In genomic region chr11:6472076-6472475, GRCm38 (mm10) we compare ENCODE assay signal across 10 mouse cellular contexts. TPM values are rescaled to one million over a fixed set of nuclear protein-coding genes. Genes with fewer than 3 reads are reported as not detected.
DNase-seq lines count a peak whose midpoint lies in the region; ATAC-seq and TF ChIP-seq lines count a peak whose summit lies in the region.
"Had no signal": no experiment of that assay in that cellular context is flagged by ENCODE, and none has a peak within 500 bp of the region (broad histone marks: within the 10 kb centered on the region; RNA-seq: fewer than 3 reads in every experiment).

No protein-coding gene starts in this region.

- peaks cover 18% of the 10 kb centered on the region; the same call in 1 of the 2 replicates for H3K36me3 ChIP-seq in forebrain, embryonic 12.5 days (replicated peaks)
- H3K36me3 ChIP-seq in liver, embryonic 13.5 days = peaks cover 23% of the 10 kb centered on the region; the same call in 1 of the 2 replicates

- peak overlapping the region; percentile 38 for H3K4me3 ChIP-seq in cerebellum, adult 2 months (replicated peaks; ENCODE audit: insufficient read depth, low read depth, low read length)
- peak overlapping the region; percentile 38 for H3K4me3 ChIP-seq in forebrain, embryonic 12.5 days (replicated peaks)
- H3K4me3 ChIP-seq in liver, embryonic 13.5 days (replicated peaks) = peak overlapping the region; percentile 49

- ATAC-seq in forebrain, embryonic 12.5 days (ENCODE audit: low FRiP score) = no peak
- ATAC-seq in liver, embryonic 13.5 days (ENCODE audit: low read depth) = no peak
- ATAC-seq in megakaryocyte progenitor cell, adult 5-6 weeks (replicated peaks; ENCODE audit: poor library complexity) = no peak

- TF ChIP-seq CTCF in cerebellum, adult 2 months (IDR thresholded peaks at IDR 0.05; ENCODE audit: borderline replicate concordance, insufficient read depth, low read depth, low read length) = no peak

- no peaks in the 10 kb centered on the region for H3K27me3 ChIP-seq in cerebellum, adult 2 months (ENCODE audit: control insufficient read depth, insufficient read depth, low read length)
- H3K27me3 ChIP-seq in forebrain, embryonic 12.5 days = no peaks in the 10 kb centered on the region
- no peaks in the 10 kb centered on the region for H3K27me3 ChIP-seq in liver, embryonic 13.5 days

- H3K27ac ChIP-seq in cerebellum, adult 2 months (ENCODE audit: insufficient read depth, low read length) = no peak overlapping the region
- no peak overlapping the region for H3K27ac ChIP-seq in forebrain, embryonic 12.5 days
- H3K27ac ChIP-seq in liver, embryonic 13.5 days = peak overlapping the region; percentile 7

- peak overlapping the region; percentile 86 for H3K4me2 ChIP-seq in forebrain, embryonic 12.5 days
- H3K4me2 ChIP-seq in liver, embryonic 13.5 days = peak overlapping the region; percentile 70

- DNase-seq in cerebellum, adult 2 months = no peak
- no peak for DNase-seq in cerebellum, postnatal 14 days
- DNase-seq in 3T3-L1 (ENCODE audit: low read depth, low spot score) = peak; percentile 64
- DNase-seq in liver, embryonic 13.5 days = no peak
- DNase-seq in frontal cortex, postnatal 14 days (ENCODE audit: low spot score in 2 of 2) = no peak
- no peak for DNase-seq in natural killer cell, adult 2 months (ENCODE audit: low spot score in 2 of 2)
- DNase-seq: cerebellum, adult 9-11 months; lung, postnatal 36 days had no signal

- H3K9me3 ChIP-seq in forebrain, embryonic 12.5 days = no peaks in the 10 kb centered on the region
- H3K9me3 ChIP-seq in liver, embryonic 13.5 days (replicated peaks) = no peaks in the 10 kb centered on the region

- H3K4me1 ChIP-seq in cerebellum, adult 2 months (ENCODE audit: control insufficient read depth, insufficient read depth, low read length) = peaks cover 9% of the 10 kb centered on the region; the same call in 1 of the 2 replicates
- H3K4me1 ChIP-seq in forebrain, embryonic 12.5 days = peaks cover 48% of the 10 kb centered on the region
- H3K4me1 ChIP-seq in liver, embryonic 13.5 days (replicated peaks) = peaks cover 66% of the 10 kb centered on the region

- TF ChIP-seq POLR2A in cerebellum, adult 2 months (IDR thresholded peaks at IDR 0.05; ENCODE audit: borderline replicate concordance, insufficient read depth, low read length) = no peak

- peak overlapping the region; percentile 49 for H3K9ac ChIP-seq in forebrain, embryonic 12.5 days
- H3K9ac ChIP-seq in liver, embryonic 13.5 days = peak overlapping the region; percentile 67

RNA-seq across cellular contexts. Expression of gene Purb, which starts 3.6 kb away (rescaled TPM):
- 76.9 and 81.9 TPM in 2 replicates for polyA plus RNA-seq in cerebellum, adult 2 months (2012; rRNA removed)
- polyA plus RNA-seq in forebrain, embryonic 12.5 days (2016; fragmentation: Nextera tagmentation; extraction: Ambion mirVana) = 15.9 and 17.9 TPM in 2 replicates
- 11.1 and 12.6 TPM in 2 replicates for polyA plus RNA-seq in liver, embryonic 13.5 days (2015; fragmentation: Nextera tagmentation; extraction: Ambion mirVana)
- total RNA-seq in megakaryocyte progenitor cell, adult 5-6 weeks (2015) = 51.3 and 53.0 TPM in 2 replicates
- total RNA-seq in megakaryocyte progenitor cell, adult 5-6 weeks (2017) = 38.3 and 40.5 TPM in 2 replicates

RNA-seq across cellular contexts. Expression of gene H2afv, which starts 27.8 kb away (rescaled TPM):
- 106 and 107 TPM in 2 replicates for polyA plus RNA-seq in cerebellum, adult 2 months (2012; rRNA removed)
- polyA plus RNA-seq in forebrain, embryonic 12.5 days (2016; fragmentation: Nextera tagmentation; extraction: Ambion mirVana) = 853 and 916 TPM in 2 replicates
- 109 and 112 TPM in 2 replicates for polyA plus RNA-seq in liver, embryonic 13.5 days (2015; fragmentation: Nextera tagmentation; extraction: Ambion mirVana)
- 174 and 176 TPM in 2 replicates for total RNA-seq in megakaryocyte progenitor cell, adult 5-6 weeks (2015)
- 134 and 144 TPM in 2 replicates for total RNA-seq in megakaryocyte progenitor cell, adult 5-6 weeks (2017)

RNA-seq across cellular contexts. Expression of gene Myo1g, which starts 48.7 kb away (rescaled TPM):
- polyA plus RNA-seq in cerebellum, adult 2 months (2012; rRNA removed) = 0.77 and 0.86 TPM in 2 replicates
- polyA plus RNA-seq in forebrain, embryonic 12.5 days (2016; fragmentation: Nextera tagmentation; extraction: Ambion mirVana) = 0.31 and 0.63 TPM in 2 replicates
- polyA plus RNA-seq in liver, embryonic 13.5 days (2015; fragmentation: Nextera tagmentation; extraction: Ambion mirVana) = 4.7 and 5.3 TPM in 2 replicates
- 39.1 and 43.8 TPM in 2 replicates for total RNA-seq in megakaryocyte progenitor cell, adult 5-6 weeks (2015)
- 47.1 and 49.6 TPM in 2 replicates for total RNA-seq in megakaryocyte progenitor cell, adult 5-6 weeks (2017)

RNA-seq across cellular contexts. Expression of gene Ppia, which starts 56.8 kb away (rescaled TPM):
- 2,288 and 2,321 TPM in 2 replicates for polyA plus RNA-seq in cerebellum, adult 2 months (2012; rRNA removed)
- 4,594 and 4,665 TPM in 2 replicates for polyA plus RNA-seq in forebrain, embryonic 12.5 days (2016; fragmentation: Nextera tagmentation; extraction: Ambion mirVana)
- 3,630 and 3,871 TPM in 2 replicates for polyA plus RNA-seq in liver, embryonic 13.5 days (2015; fragmentation: Nextera tagmentation; extraction: Ambion mirVana)
- 5,512 and 5,729 TPM in 2 replicates for total RNA-seq in megakaryocyte progenitor cell, adult 5-6 weeks (2015)
- 1,825 and 2,581 TPM in 2 replicates for total RNA-seq in megakaryocyte progenitor cell, adult 5-6 weeks (2017)
